In the genomic region with DNA sequence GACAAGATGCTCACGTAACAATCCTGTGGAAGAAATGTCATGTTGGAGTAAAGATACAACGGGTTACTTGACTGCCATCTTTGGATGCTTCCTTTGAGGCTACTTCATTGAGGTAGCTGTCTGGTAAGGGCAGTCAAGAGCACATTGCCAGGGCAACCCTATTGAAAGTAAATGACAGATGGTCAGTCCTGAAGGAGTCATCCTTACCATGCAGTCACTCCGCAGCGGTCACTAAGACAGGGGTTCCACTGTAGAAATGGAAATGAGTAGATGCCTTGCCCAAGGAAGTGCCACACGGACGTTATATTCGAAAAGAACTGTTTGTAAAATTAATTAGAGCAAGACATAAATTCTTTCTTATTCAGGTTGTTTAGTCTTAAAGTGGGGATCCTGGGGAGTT, we compare ENCODE assay signal across 22 mouse cellular contexts. TPM values are rescaled to one million over a fixed set of nuclear protein-coding genes. Genes with fewer than 3 reads are reported as not detected.
"Had no signal": no experiment of that assay in that cellular context is flagged by ENCODE, and none has a peak within 500 bp of the region (broad histone marks: within the 10 kb centered on the region; RNA-seq: fewer than 3 reads in every experiment).

No protein-coding gene starts in this region.

- DNase-seq: liver, postnatal 0 days; lung, adult 2 months; lung, postnatal 14 days; lung, postnatal 36 days; midbrain, embryonic 14.5 days; retina, postnatal 1 day; right cerebral cortex, adult 18-20 months; right cerebral cortex, postnatal 25 days; right cerebral cortex, postnatal 4 days; spleen, adult 18-20 months; thymus, adult 18-20 months; thymus, postnatal 14 days; thymus, postnatal 36 days had no signal

- H3K9me3 ChIP-seq: liver, embryonic 15.5 days; lung, embryonic 15.5 days; midbrain, embryonic 10.5 days; midbrain, embryonic 12.5 days had no signal

- H3K27ac ChIP-seq: liver, embryonic 15.5 days; lung, embryonic 15.5 days; macrophage; midbrain, embryonic 10.5 days; midbrain, embryonic 12.5 days had no signal

- H3K36me3 ChIP-seq: liver, embryonic 15.5 days; lung, embryonic 15.5 days; midbrain, embryonic 10.5 days; midbrain, embryonic 12.5 days had no signal

- H3K4me1 ChIP-seq: liver, embryonic 15.5 days; megakaryocyte, embryonic 14.5 days; midbrain, embryonic 12.5 days had no signal

- H3K4me3 ChIP-seq: liver, embryonic 15.5 days; lung, embryonic 15.5 days; megakaryocyte, embryonic 14.5 days; midbrain, embryonic 10.5 days; midbrain, embryonic 12.5 days; myocyte had no signal

- H3K27me3 ChIP-seq: liver, embryonic 15.5 days; lung, embryonic 15.5 days; megakaryocyte, embryonic 14.5 days; midbrain, embryonic 12.5 days had no signal

- H3K9ac ChIP-seq: liver, embryonic 15.5 days; liver, postnatal 0 days; lung, embryonic 15.5 days; midbrain, embryonic 12.5 days had no signal

- ATAC-seq: liver, postnatal 0 days; lung, postnatal 0 days; midbrain, embryonic 16.5 days had no signal

- H3K4me2 ChIP-seq: liver, embryonic 15.5 days; lung, embryonic 15.5 days; midbrain, embryonic 12.5 days had no signal

RNA-seq across cellular contexts. Expression of gene D630036H23Rik, which starts 43.3 kb away (rescaled TPM):
- polyA plus RNA-seq: macrophage had no signal
